Mouse (Mus musculus): Measurements from ENCODE around the gene Ttc17. TPM values are rescaled to one million over a fixed set of nuclear protein-coding genes. Genes with fewer than 3 reads are reported as not detected.
"Not testable (repeated sequence)": the region's sequence is repeated elsewhere in the genome, so short reads cannot be mapped to it uniquely, and the experiment has no call there.

Ttc17 gene
- total RNA-seq (2021): 10 to 100 TPM; 32.0 to 32.1 TPM

- DNase-seq: peak; percentile 84 to 87
Observed at GRCm38 (mm10) chr2:94406083-94406957, at the start of gene Ttc17. TSS of gene Ttc17 (minus strand) at chr2:94406689.

GRCm38 (mm10) chr2:94449643-94450042 is 43.2 kb upstream of the Ttc17 start:
- DNase-seq: no peak

- no peak for DNase-seq
Observed at GRCm38 (mm10) chr2:94436952-94437351, 30.5 kb upstream of the Ttc17 start.

GRCm38 (mm10) chr2:94435481-94435880 is 29.0 kb upstream of the Ttc17 start:
- DNase-seq: no peak

- DNase-seq: no peak
Observed at GRCm38 (mm10) chr2:94434833-94435232, 28.3 kb upstream of the Ttc17 start.

- no peak for DNase-seq
Observed at GRCm38 (mm10) chr2:94432214-94432613, 25.7 kb upstream of the Ttc17 start.

GRCm38 (mm10) chr2:94428456-94428855 is 22.0 kb upstream of the Ttc17 start:
- no peak for DNase-seq

GRCm38 (mm10) chr2:94407441-94407840 is 952 bp upstream of the Ttc17 start:
- no peak for DNase-seq

- no peak for DNase-seq
Observed at GRCm38 (mm10) chr2:94407021-94407420, 532 bp upstream of the Ttc17 start.

GRCm38 (mm10) chr2:94405397-94406082 is 949 bp downstream of the Ttc17 start:
- DNase-seq: no peak

GRCm38 (mm10) chr2:94404512-94405240 is 1.8 kb downstream of the Ttc17 start:
- no peak for DNase-seq

GRCm38 (mm10) chr2:94402561-94402960 is 3.9 kb downstream of the Ttc17 start:
- no peak for DNase-seq

GRCm38 (mm10) chr2:94402096-94402495 is 4.4 kb downstream of the Ttc17 start:
- DNase-seq: no peak

- DNase-seq: no peak
Observed at GRCm38 (mm10) chr2:94401006-94401405, 5.5 kb downstream of the Ttc17 start.

GRCm38 (mm10) chr2:94398138-94398970 is 8.1 kb downstream of the Ttc17 start:
- peak; percentile 62 to 78 for DNase-seq

GRCm38 (mm10) chr2:94397453-94397852 is 9.0 kb downstream of the Ttc17 start:
- DNase-seq: no peak

- no peak for DNase-seq
Observed at GRCm38 (mm10) chr2:94396325-94396724, 10.2 kb downstream of the Ttc17 start.

- not testable (repeated sequence) for DNase-seq
Observed at GRCm38 (mm10) chr2:94391127-94391526, 15.4 kb downstream of the Ttc17 start.

- no peak for DNase-seq
Observed at GRCm38 (mm10) chr2:94389000-94389399, 17.5 kb downstream of the Ttc17 start.

GRCm38 (mm10) chr2:94387846-94388245 is 18.6 kb downstream of the Ttc17 start:
- DNase-seq: no peak

- DNase-seq: peak in 1 of 2 experiments; percentile 47
Observed at GRCm38 (mm10) chr2:94384483-94384882, 22.0 kb downstream of the Ttc17 start.

GRCm38 (mm10) chr2:94381057-94381647 is 25.3 kb downstream of the Ttc17 start:
- DNase-seq: no peak
